Mouse (Mus musculus): ENCODE results near the gene Cblc. TPM values are rescaled to one million over a fixed set of nuclear protein-coding genes. Genes with fewer than 3 reads are reported as not detected.

Cblc gene
- total RNA-seq, 2 experiments from 2014 or later: not detected

- no peak for DNase-seq (ENCODE audit: low spot score in 2 of 2)
Measured at GRCm38 (mm10) chr7:19734178-19734666, 62.4 kb downstream of the Cblc start.

Other genes with a start within 250 kb of the Cblc start
- gene Ppp1r37, start 233.7 kb downstream of the Cblc start, total RNA-seq (2021): 100 to 1,000 TPM; 139 to 147 TPM
- 1 to 10 TPM; 2.0 to 2.7 TPM for gene Zfp296, start 219.5 kb downstream of the Cblc start, total RNA-seq (2021)
- 10 to 100 TPM; 51.0 to 53.7 TPM for gene Gemin7, start 219.2 kb downstream of the Cblc start, total RNA-seq (2021)
- 10 to 100 TPM; 70.4 to 87.0 TPM for gene Clasrp, start 192.3 kb downstream of the Cblc start, total RNA-seq (2021)
- 1 to 10 TPM; 7.5 to 8.1 TPM for gene Relb, start 167.4 kb downstream of the Cblc start, total RNA-seq (2021)
- 100 to 1,000 TPM; 151 to 152 TPM for gene Clptm1, start 131.8 kb downstream of the Cblc start, total RNA-seq (2021)
- gene Apoc2, start 118.9 kb downstream of the Cblc start, total RNA-seq (2021): not detected
- gene Gm44805, start 115.4 kb downstream of the Cblc start, total RNA-seq (2021): not detected
- gene Apoc4, start 115.3 kb downstream of the Cblc start, total RNA-seq (2021): not detected
- gene Apoc1, start 104.1 kb downstream of the Cblc start, total RNA-seq (2021): 1 to 10 TPM; 3.9 to 5.3 TPM
- gene Apoe, start 97.6 kb downstream of the Cblc start, total RNA-seq (2021): 1,000 to 10,000 TPM; 1,855 to 2,066 TPM
- gene Tomm40, start 81.4 kb downstream of the Cblc start, total RNA-seq (2021): 100 to 1,000 TPM; 116 to 122 TPM
- gene Nectin2, start 46.3 kb downstream of the Cblc start, total RNA-seq (2021): 1 to 10 TPM; 6.7 to 8.6 TPM
- gene Bcam, start 25.8 kb downstream of the Cblc start, total RNA-seq (2021): 10 to 100 TPM; 18.6 to 19.1 TPM
- gene Bcl3, start 26.0 kb upstream of the Cblc start, total RNA-seq (2021): 1 to 10 TPM in 1 of 2 experiments, under 1 TPM in 1; 0.91 to 1.1 TPM
- 1 to 10 TPM; 2.0 to 2.4 TPM for gene Gm19345, start 55.2 kb upstream of the Cblc start, total RNA-seq (2021)
- not detected for gene Ceacam16, start 64.5 kb upstream of the Cblc start, total RNA-seq (2021)
- gene Ceacam19, start 91.2 kb upstream of the Cblc start, total RNA-seq (2021): not detected
- 10 to 100 TPM; 13.0 to 15.7 TPM for gene Pvr, start 124.4 kb upstream of the Cblc start, total RNA-seq (2021)
- not detected for gene Igsf23, start 153.9 kb upstream of the Cblc start, total RNA-seq (2021)
- gene Ceacam20, start 168.6 kb upstream of the Cblc start, total RNA-seq (2021): not detected
- gene Nlrp9b, start 194.7 kb upstream of the Cblc start, total RNA-seq (2021): not detected

All from left cerebral cortex, adult 18-20 months (tissue).